Mouse (Mus musculus): Measurements from ENCODE around the gene Zfp994. TPM values are rescaled to one million over a fixed set of nuclear protein-coding genes. Genes with fewer than 3 reads are reported as not detected.
A peak's percentile ranks its signal among the peaks of the same experiment; 100 is the strongest.
"Not testable (repeated sequence)": the region's sequence is repeated elsewhere in the genome, so short reads cannot be mapped to it uniquely, and the experiment has no call there.

The Zfp994 gene
- polyA plus RNA-seq (2015; fragmentation: Nextera tagmentation; extraction: Ambion mirVana): 3.3 and 3.5 TPM in 2 replicates

DNA sequence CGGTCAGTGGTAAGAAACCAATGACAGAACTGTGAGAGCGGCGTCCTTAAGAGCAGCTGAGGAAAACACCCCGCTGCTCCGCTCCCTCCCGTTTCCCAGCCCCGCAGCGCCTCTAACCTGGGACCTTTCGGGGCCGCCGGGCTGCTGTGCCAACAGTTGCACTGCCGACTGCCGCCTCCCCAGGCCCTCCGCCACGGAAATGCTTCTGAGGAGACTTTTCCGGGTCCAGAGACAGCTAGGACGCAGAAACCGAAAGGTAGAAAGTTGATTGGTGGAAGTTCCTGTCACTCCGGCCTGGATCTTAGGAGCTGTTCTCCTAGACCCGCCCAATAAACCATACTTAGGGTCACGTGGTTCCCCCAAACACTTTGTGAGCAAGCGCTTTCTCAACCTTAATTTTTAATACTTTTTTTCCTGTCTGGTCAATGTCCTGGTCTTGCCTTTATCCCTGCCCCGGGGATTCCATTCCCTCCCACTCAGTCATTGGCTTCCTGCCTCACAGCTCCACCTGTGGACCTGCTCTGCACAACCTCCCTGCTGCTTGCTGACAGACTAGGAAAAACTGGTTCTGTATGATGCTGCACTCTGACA is at the start of gene Zfp994:
Zfp994 (minus strand) TSS at position 195 of the 591 bp plus-strand sequence.
- H3K36me3 ChIP-seq; H3K9me3 ChIP-seq; H3K27me3 ChIP-seq (replicated peaks); H3K4me1 ChIP-seq: not testable (repeated sequence)
- ATAC-seq (ENCODE audit: insufficient read depth, low FRiP score, low read depth): peak; percentile 99
- Histone ChIP-seq H3K27ac (peak within 1 kb of the TSS; percentile 77; the same call in 1 of the 2 replicates), H3K9ac (peak within 1 kb of the TSS; percentile 44; the same call in 1 of the 2 replicates), H3K4me2 (peak within 1 kb of the TSS; percentile 54), H3K4me3 (replicated peaks) (peak within 1 kb of the TSS; percentile 65)
- under 1% methylated on average over 23 of the region's 23 CpGs for WGBS

DNA sequence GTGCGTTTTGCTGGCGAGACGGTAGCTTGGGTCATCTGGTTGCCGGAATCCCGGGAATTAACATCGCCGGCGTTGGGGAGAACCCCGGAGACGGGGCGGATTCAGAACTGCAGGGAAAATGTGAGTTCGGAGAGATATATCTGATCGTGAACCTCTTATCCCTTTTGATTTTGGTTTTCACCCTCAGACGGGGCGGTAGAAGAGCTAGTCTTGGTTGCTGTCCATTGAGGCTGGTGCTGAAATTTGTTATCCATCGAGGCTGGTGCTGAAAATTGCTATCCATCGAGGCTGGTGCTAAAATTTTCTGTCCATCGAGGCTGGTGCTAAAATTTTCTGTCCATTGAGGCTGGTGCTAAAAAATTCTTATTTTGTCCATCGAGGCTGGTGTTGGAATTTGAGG is 5.3 kb upstream of the Zfp994 start:
- H3K4me3 ChIP-seq (replicated peaks); H3K27ac ChIP-seq; H3K36me3 ChIP-seq; H3K4me2 ChIP-seq; H3K4me1 ChIP-seq; ATAC-seq (ENCODE audit: insufficient read depth, low FRiP score, low read depth); H3K27me3 ChIP-seq (replicated peaks); H3K9ac ChIP-seq; H3K9me3 ChIP-seq: not testable (repeated sequence)
- 62% methylated on average over 19 of the region's 19 CpGs for WGBS

DNA sequence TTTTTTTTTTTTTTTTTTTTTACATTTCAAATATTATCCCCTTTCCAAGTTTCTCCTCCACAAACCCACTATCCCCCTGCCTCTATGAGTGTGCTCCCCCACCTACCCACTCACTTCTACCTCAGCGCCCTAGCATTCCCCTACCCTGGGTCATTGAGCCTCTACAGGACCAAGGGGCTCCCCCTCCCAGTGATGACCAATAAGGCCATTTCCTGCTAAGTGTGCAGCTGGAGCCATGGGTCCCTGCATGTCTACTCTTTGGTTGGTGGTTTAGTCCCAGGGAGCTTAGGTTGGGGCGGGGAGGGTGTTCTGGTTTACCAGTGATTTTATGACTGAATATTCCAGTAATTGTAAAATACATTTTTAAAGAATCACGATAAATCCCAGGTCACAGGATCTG is 401 bp downstream of the Zfp994 start:
- H3K36me3 ChIP-seq; H3K27me3 ChIP-seq (replicated peaks); H3K9ac ChIP-seq; H3K27ac ChIP-seq; H3K9me3 ChIP-seq; H3K4me1 ChIP-seq: not testable (repeated sequence)
- peak; percentile 56 for ATAC-seq (ENCODE audit: insufficient read depth, low FRiP score, low read depth)
- Histone ChIP-seq H3K4me3 (replicated peaks) (peak overlapping the region; percentile 65), H3K4me2 (peak overlapping the region; percentile 54)
- 2% methylated on average over 3 of the region's 3 CpGs for WGBS

DNA sequence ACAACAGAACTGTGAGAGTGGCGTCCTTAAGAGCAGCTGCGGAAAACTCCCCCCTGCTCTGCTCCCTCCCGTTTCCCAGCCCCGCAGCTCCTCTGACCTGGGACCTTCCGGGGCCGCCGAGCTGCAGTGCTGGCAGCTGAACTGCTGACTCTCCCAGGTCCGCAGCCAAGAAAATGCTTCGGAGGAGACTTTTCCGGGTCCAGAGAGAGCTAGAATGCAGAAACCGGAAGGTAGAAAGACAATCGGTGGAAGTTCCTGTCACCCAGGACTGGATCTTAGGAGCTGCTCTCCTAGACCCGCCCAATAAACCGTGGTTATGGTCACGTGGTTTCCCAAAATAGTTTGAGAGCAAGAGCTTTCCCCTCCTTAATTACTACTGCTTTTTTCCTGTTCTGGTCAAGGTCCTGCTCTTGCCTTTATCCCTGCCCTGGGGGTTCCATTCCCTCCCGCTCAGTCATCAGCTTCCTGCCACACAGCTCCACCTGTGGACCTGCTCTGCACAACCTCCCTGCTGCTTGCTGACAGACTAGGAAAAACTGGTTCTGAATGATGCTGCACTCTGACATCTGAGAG is 59.6 kb downstream of the Zfp994 start, which contains the start of gene Zfp947:
Zfp947 (minus strand) TSS at position 469 of the 573 bp plus-strand sequence.
- H3K27me3 ChIP-seq (replicated peaks); H3K4me1 ChIP-seq; H3K36me3 ChIP-seq; H3K9me3 ChIP-seq: not testable (repeated sequence)
- 0% methylated on average over 16 of the region's 16 CpGs for WGBS
- Histone ChIP-seq H3K27ac (peak within 1 kb of the TSS; percentile 87), H3K4me3 (replicated peaks) (peak within 1 kb of the TSS; percentile 58), H3K9ac (peak within 1 kb of the TSS; percentile 32; the same call in 1 of the 2 replicates), H3K4me2 (peak within 1 kb of the TSS; percentile 56)
- peak; percentile 93 for ATAC-seq (ENCODE audit: insufficient read depth, low FRiP score, low read depth)

DNA sequence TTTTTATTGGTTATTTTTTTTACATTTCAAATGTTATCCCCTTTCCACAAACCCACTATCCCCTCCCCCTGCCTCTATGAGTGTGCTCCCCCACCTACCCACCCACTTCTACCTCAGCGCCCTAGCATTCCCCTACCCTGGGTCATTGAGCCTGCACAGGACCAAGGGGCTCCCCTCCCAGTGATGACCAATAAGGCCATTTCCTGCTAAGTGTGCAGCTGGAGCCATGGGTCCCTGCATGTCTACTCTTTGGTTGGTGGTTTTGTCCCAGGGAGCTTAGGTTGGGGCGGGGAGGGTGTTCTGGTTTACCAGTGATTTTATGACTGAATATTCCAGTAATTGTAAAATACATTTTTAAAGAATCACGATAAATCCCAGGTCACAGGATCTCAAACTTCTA is 60.1 kb downstream of the Zfp994 start:
- peak; percentile 65 for ATAC-seq (ENCODE audit: insufficient read depth, low FRiP score, low read depth)
- H3K4me1 ChIP-seq; H3K9me3 ChIP-seq; H3K27me3 ChIP-seq (replicated peaks); H3K36me3 ChIP-seq; H3K9ac ChIP-seq: not testable (repeated sequence)
- H3K4me3 ChIP-seq (replicated peaks): peak overlapping the region; percentile 58
- peak overlapping the region; percentile 87; the same call in 1 of the 2 replicates for H3K27ac ChIP-seq
- peak overlapping the region; percentile 56 for H3K4me2 ChIP-seq
- WGBS: 7% methylated on average over 3 of the region's 3 CpGs

DNA sequence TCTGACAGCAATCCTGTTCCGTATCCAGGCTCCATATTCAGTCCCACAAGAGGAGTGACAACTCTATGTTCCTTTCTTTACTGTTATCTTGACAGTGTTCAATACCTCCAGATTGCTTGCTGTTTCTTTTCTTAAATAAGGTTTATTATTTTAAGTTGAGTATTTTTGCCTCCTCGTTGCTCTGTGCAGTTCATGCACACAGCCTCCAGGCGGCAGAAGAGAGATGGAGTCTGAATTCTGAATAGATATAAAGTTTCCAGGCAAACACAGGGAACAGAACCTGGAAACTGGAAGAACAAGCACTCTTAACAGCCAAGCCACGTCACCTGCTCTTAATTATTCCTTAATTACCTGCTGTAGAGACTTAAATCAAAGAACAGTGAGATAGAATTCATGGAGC is 71.5 kb downstream of the Zfp994 start:
- not testable (repeated sequence) for H3K4me3 ChIP-seq (replicated peaks); H3K9ac ChIP-seq; H3K27me3 ChIP-seq (replicated peaks); H3K9me3 ChIP-seq; H3K36me3 ChIP-seq; H3K4me2 ChIP-seq; H3K27ac ChIP-seq; H3K4me1 ChIP-seq; ATAC-seq (ENCODE audit: insufficient read depth, low FRiP score, low read depth)
- 52% methylated on average over 3 of the region's 4 CpGs for WGBS

Other genes with a start within 250 kb of the Zfp994 start
- 2.7 and 4.1 TPM in 2 replicates for gene Zfp947, start 59.4 kb downstream of the Zfp994 start, polyA plus RNA-seq (2015; fragmentation: Nextera tagmentation; extraction: Ambion mirVana)
- gene CT030661.1, start 89.2 kb upstream of the Zfp994 start, polyA plus RNA-seq (2015; fragmentation: Nextera tagmentation; extraction: Ambion mirVana): 11.1 and 12.4 TPM in 2 replicates
- gene Zfp944, start 135.8 kb upstream of the Zfp994 start, polyA plus RNA-seq (2015; fragmentation: Nextera tagmentation; extraction: Ambion mirVana): 12.0 and 12.5 TPM in 2 replicates
- 9.5 and 9.9 TPM in 2 replicates for gene Zfp758, start 135.8 kb upstream of the Zfp994 start, polyA plus RNA-seq (2015; fragmentation: Nextera tagmentation; extraction: Ambion mirVana)
- gene Zfp946, start 198.6 kb upstream of the Zfp994 start, polyA plus RNA-seq (2015; fragmentation: Nextera tagmentation; extraction: Ambion mirVana): 14.7 and 17.5 TPM in 2 replicates

All from stomach, embryonic 15.5 days (tissue).